Mouse (Mus musculus) c-Kit-negative CD71-positive TER-119-positive erythroid progenitor cells, embryonic 14.5 days (primary cell): Measurements from ENCODE around the gene Angptl8.
A peak's percentile ranks its signal among the peaks of the same experiment; 100 is the strongest.

ENCODE experiments used
- DNase-seq: peaks from one replicate; pipeline ENCODE4 v3.0.0-alpha.2; 2013; ENCODE audit warnings: low read depth, low spot score

The Angptl8 gene

GRCm38 (mm10) chr9:21816716-21817305 is 18.5 kb upstream of the Angptl8 start:
- DNase-seq, result no peak

GRCm38 (mm10) chr9:21818125-21818524 is 17.2 kb upstream of the Angptl8 start:
- no peak for DNase-seq

- DNase-seq, result no peak
Measured at GRCm38 (mm10) chr9:21818561-21818960, 16.7 kb upstream of the Angptl8 start.

GRCm38 (mm10) chr9:21819181-21819729 is 16.1 kb upstream of the Angptl8 start:
- DNase-seq, result no peak

- no peak for DNase-seq
Measured at GRCm38 (mm10) chr9:21820183-21820582, 15.1 kb upstream of the Angptl8 start.

- no peak for DNase-seq
Measured at GRCm38 (mm10) chr9:21822686-21823085, 12.6 kb upstream of the Angptl8 start.

- DNase-seq, result no peak
Measured at GRCm38 (mm10) chr9:21823957-21824356, 11.4 kb upstream of the Angptl8 start.

- no peak for DNase-seq
Measured at GRCm38 (mm10) chr9:21824366-21824765, 10.9 kb upstream of the Angptl8 start.

GRCm38 (mm10) chr9:21829834-21830460 is 5.4 kb upstream of the Angptl8 start:
- no peak for DNase-seq

GRCm38 (mm10) chr9:21830461-21830850 is 4.9 kb upstream of the Angptl8 start:
- DNase-seq, result no peak

- DNase-seq, result no peak
Measured at GRCm38 (mm10) chr9:21830936-21831335, 4.4 kb upstream of the Angptl8 start.

GRCm38 (mm10) chr9:21831558-21832240 is 3.6 kb upstream of the Angptl8 start:
- no peak for DNase-seq

GRCm38 (mm10) chr9:21837690-21838089 is 2.4 kb downstream of the Angptl8 start:
- DNase-seq, result no peak

- peak; percentile 8 for DNase-seq
Measured at GRCm38 (mm10) chr9:21840115-21840787, 4.9 kb downstream of the Angptl8 start.

GRCm38 (mm10) chr9:21841340-21841739 is 6.0 kb downstream of the Angptl8 start:
- no peak for DNase-seq

- no peak for DNase-seq
Measured at GRCm38 (mm10) chr9:21842391-21842790, 7.1 kb downstream of the Angptl8 start.

- no peak for DNase-seq
Measured at GRCm38 (mm10) chr9:21843086-21843485, 7.8 kb downstream of the Angptl8 start.

- no peak for DNase-seq
Measured at GRCm38 (mm10) chr9:21845381-21846080, 10.2 kb downstream of the Angptl8 start.

- no peak for DNase-seq
Measured at GRCm38 (mm10) chr9:21846755-21847341, 11.5 kb downstream of the Angptl8 start.

GRCm38 (mm10) chr9:21847425-21847824 is 12.1 kb downstream of the Angptl8 start:
- no peak for DNase-seq

- DNase-seq, result no peak
Measured at GRCm38 (mm10) chr9:21847926-21848325, 12.6 kb downstream of the Angptl8 start.
